10 mouse cellular contexts compared by ENCODE assay signal in genomic region chr16:77237631-77238357, GRCm38 (mm10).
DNase-seq lines count a peak whose midpoint lies in the region; ATAC-seq lines count a peak whose summit lies in the region.
"Had no signal": no experiment of that assay in that cellular context is flagged by ENCODE, and none has a peak within 500 bp of the region (broad histone marks: within the 10 kb centered on the region; RNA-seq: fewer than 3 reads in every experiment).

No protein-coding gene starts in this region.

- peak overlapping the region; percentile 99 for H3K27ac ChIP-seq in forebrain, embryonic 16.5 days (ENCODE audit: low read length)
- H3K27ac ChIP-seq in midbrain, embryonic 13.5 days: peak overlapping the region; percentile 98

- intact Hi-C loops in heart, postnatal 10 days (cut with DNase I): no loop called here

- H3K4me1 ChIP-seq in forebrain, embryonic 16.5 days (replicated peaks; ENCODE audit: control insufficient read depth, insufficient read depth, low read length): peaks cover 17% of the 10 kb centered on the region
- H3K4me1 ChIP-seq in midbrain, embryonic 13.5 days (replicated peaks): peaks cover 46% of the 10 kb centered on the region

- peak overlapping the region; percentile 49 for H3K4me3 ChIP-seq in forebrain, embryonic 16.5 days (replicated peaks; ENCODE audit: low read length)
- H3K4me3 ChIP-seq in midbrain, embryonic 13.5 days (replicated peaks): peak overlapping the region; percentile 42

- no peaks in the 10 kb centered on the region for H3K27me3 ChIP-seq in forebrain, embryonic 16.5 days (replicated peaks; ENCODE audit: control insufficient read depth, insufficient read depth, low read length)
- no peaks in the 10 kb centered on the region for H3K27me3 ChIP-seq in midbrain, embryonic 13.5 days

- H3K9ac ChIP-seq in forebrain, embryonic 16.5 days (replicated peaks; ENCODE audit: low read depth, low read length): peak overlapping the region; percentile 71
- peak overlapping the region; percentile 76 for H3K9ac ChIP-seq in midbrain, embryonic 13.5 days (replicated peaks)
- H3K9ac ChIP-seq: lung, embryonic 14.5 days had no signal

- H3K4me2 ChIP-seq in forebrain, embryonic 16.5 days (ENCODE audit: low read length): peak overlapping the region; percentile 59
- peak overlapping the region; percentile 64 for H3K4me2 ChIP-seq in midbrain, embryonic 13.5 days (replicated peaks)

- H3K36me3 ChIP-seq in forebrain, embryonic 16.5 days (ENCODE audit: control insufficient read depth, insufficient read depth): no peaks in the 10 kb centered on the region
- no peaks in the 10 kb centered on the region for H3K36me3 ChIP-seq in midbrain, embryonic 13.5 days

- no peaks in the 10 kb centered on the region for H3K9me3 ChIP-seq in forebrain, embryonic 16.5 days (ENCODE audit: control insufficient read depth, low read length)
- no peaks in the 10 kb centered on the region for H3K9me3 ChIP-seq in midbrain, embryonic 13.5 days

- peak; percentile 9 for DNase-seq in right cerebral cortex, adult 18-20 months
- DNase-seq in right cerebral cortex, postnatal 36 days (ENCODE audit: low spot score in 2 of 2): no peak
- no peak for DNase-seq in lung, adult 18-20 months
- DNase-seq in testis, postnatal 10 days (ENCODE audit: low spot score): no peak
- DNase-seq in heart, postnatal 10 days: no peak
- DNase-seq: right cerebral cortex, postnatal 14 days; thymus, adult 18-20 months had no signal

- peak; percentile 5; the same call in 1 of the 2 replicates for ATAC-seq in forebrain, embryonic 16.5 days
- no peak for ATAC-seq in midbrain, embryonic 13.5 days

- WGBS in forebrain, embryonic 16.5 days: 8% methylated on average over 7 of the region's 7 CpGs
- WGBS in midbrain, embryonic 13.5 days: 20% methylated on average over 7 of the region's 7 CpGs
